Mouse (Mus musculus) cerebellum, postnatal 36 days (tissue): ENCODE results near the gene Zfp369.
"Not testable (repeated sequence)": the region's sequence is repeated elsewhere in the genome, so short reads cannot be mapped to it uniquely, and the experiment has no call there.

ENCODE experiments used
- DNase-seq, 2 experiments: peaks; one replicate each; pipeline ENCODE4 v3.0.0; 2021 to 2022; ENCODE audit warnings: mixed read lengths in 2 of 2

The Zfp369 gene

DNA sequence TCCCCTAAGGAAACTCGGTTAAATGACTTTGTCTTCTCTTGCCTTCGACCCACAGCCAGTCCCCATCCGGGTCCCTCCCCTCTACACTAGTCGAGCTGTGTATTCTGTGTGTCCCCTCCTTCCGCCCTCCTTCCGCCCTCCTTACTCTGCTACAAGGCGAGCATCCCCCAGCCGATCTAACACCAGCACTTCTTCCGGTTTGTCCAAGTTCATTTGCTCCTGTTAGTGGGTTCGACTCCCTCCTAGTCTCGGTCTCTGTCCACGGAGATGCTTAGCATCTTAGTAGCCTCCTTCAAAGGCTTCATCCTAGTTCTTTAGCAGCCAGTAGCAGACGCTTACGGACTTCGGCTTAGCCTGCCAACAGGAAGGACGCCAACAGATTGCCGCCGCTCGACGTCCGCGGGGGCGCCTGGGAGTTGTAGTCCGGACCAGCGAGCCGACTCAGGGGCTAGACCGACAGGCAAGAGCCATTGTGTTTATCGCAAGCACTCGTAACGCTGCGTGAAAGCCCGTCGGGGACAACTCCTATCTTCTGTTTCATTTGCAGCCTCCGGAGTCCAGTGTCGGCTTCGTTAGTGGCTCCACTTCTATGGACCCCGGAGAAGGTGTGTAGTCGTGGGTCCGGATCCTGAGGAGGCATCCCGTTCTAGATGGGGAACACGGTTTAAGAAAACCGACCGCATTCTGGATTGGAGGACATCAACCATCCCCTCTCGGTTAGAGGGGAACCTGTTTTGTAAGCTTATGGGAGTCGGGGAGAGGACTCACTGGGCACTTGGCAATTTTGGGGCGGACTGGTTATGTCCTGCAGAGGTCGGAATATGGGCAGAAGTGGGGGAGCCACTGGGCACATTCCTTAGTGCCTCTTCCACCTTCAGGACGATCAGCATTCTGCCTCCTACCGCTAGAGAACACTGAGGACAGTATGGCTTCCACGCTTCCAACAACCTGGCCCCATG is at the start of gene Zfp369:
Zfp369 (plus strand) TSS at position 432 of the 959 bp plus-strand sequence.
- DNase-seq = peak; percentile 95

GRCm38 (mm10) chr13:65237211-65237610 is 41.4 kb upstream of the Zfp369 start:
- no peak for DNase-seq

- peak; percentile 96 to 98 for DNase-seq
These were observed 38.0 kb upstream of the Zfp369 start for GRCm38 (mm10) chr13:65240509-65241098.

GRCm38 (mm10) chr13:65241099-65241626 is 37.5 kb upstream of the Zfp369 start:
- DNase-seq = peak; percentile 96 to 98

GRCm38 (mm10) chr13:65241627-65242318 is 36.8 kb upstream of the Zfp369 start:
- peak in 1 of 2 experiments; percentile 38 for DNase-seq

DNA sequence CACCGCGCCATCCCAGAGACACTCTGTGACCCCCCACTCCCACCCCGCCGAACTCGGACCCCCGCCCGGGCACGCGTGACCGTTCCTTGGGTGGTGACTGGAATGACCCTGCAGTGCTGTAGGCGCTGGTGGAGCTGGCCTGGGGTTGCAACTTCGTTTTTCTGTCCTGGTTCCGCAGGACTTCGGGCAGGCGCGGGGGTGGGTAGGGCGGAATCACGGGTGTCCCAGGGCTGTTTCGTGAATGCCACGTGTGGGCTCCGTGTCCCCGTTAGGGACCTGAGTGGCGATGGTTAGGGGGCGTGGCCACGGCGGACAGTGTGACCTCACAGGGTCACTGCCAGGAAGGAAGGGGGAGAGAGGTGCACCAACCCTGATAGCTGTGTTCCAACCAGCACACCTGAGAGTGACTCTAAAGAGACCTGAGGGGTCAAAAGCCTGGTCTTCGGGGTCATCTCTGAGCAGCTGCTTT is 36.3 kb upstream of the Zfp369 start:
- no peak for DNase-seq

GRCm38 (mm10) chr13:65243273-65243672 is 35.3 kb upstream of the Zfp369 start:
- DNase-seq = no peak

DNA sequence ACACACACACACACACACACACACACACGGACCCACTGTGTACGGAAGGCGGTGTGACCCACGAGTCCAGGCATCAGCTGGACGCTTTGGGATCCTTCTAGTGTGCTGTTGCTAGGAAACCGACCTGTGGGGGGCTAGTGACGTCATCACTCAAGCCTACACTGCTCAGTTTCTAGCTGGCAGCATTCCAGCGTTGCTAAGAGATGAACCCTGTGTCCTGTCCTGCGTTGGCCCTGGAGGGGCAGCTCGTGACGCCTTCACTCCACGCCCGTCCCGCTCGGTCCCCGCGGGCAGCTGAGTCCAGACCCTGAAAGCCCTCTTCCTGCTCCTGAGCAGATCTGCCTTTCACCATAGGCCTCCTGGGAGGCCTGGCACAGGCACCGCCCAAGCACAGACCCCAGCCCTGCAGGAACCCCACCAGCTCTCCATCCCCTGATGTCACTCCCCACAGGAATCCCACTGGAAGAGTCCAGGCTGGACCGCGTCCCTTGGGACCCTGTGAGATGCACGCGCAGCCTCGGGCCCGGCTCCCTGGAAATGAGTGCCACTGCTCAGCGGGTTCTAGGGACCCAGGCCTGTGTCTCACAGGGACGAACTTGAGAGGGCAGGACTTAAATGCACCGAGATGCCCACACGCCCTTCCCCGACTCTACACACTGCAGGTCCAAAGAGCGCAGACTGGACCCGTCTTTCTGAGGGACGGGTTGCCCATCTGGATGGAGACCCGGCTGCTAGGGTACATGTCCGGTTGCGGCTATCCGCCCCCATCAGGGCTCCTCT is 20.2 kb upstream of the Zfp369 start:
- DNase-seq = peak; percentile 50 to 59

DNA sequence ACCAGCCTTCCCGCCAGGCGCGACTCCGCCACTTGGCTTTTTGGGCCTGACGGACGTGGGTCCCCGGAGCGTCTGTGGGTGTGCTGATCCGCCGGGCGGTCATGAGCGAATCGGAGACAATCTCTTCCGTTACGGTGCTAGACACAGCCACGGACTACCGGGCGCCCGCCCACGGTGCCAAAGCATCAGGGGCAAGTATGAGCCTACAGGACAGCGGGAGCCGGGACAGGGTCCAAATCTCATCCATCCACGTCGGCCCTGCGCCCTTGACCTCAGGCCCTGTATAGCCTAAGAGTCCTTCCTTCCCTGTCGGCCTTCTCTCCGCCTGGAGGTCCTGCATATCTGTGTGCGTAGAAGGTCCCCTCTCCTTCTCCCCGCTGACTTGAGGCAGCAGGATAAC is 19.4 kb upstream of the Zfp369 start, which contains the start of gene Gm10775:
Gm10775 (plus strand) TSS at position 301 of the 400 bp plus-strand sequence.
- DNase-seq = no peak

DNA sequence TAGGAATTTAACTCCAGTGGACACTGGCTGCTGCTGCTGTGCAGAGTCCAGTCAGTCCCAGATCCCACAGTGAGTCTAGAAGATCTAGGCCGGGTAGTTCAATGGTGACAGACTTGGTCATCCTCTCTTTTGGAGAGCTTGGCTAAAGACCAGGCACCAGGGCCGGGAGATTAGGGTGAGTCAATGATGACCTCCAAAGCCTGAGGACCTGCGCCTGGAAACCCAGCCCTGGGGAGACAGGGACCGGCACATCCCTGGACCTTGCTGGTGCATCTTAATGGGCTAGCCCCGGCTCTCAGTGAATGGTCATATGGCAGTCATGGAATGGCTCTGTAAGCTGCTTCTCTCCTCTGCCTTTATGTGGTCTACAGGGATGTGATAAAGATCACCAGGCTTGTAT is 16.5 kb upstream of the Zfp369 start:
- no peak for DNase-seq

DNA sequence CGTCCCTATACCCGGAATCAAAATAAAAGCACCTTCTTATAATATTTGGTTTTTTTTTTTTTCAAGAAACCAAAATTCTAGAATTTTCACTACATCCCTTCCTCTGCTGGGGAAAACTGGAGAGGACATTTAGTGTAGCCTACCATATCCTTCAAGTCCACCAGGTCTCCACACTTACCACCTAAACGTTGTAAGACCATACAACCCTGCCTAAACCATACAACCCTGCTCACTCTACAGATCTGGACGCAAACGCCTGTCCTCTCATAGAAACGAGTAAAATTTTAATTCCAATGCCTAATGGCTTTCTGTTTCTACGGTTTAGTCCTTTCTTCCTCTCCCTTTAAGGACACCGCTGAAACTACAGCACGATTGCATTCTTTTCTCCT is 626 bp upstream of the Zfp369 start:
- DNase-seq = no peak

DNA sequence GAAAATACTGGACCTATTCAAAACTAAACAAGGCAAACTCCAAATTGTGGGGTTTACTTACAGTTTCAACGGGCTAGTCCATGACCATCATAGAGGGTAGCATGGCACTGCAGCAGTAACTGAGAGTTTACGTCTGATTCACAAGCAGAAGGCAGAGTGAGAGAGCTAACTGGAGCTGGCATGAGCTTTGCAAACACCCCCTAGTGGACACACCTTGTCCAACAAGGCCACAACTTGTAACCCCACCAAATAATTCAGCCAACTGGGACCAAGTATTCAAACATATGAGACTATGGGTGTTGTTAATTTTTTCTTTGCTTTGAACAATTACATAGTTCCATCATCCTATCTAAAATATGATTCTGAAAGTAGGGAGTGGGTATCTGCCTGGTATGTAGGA is 8.2 kb downstream of the Zfp369 start:
- no peak for DNase-seq

GRCm38 (mm10) chr13:65296354-65296753 is 17.7 kb downstream of the Zfp369 start:
- DNase-seq = no peak

GRCm38 (mm10) chr13:65310849-65311248 is 32.2 kb downstream of the Zfp369 start:
- DNase-seq = peak; percentile 17 to 27

GRCm38 (mm10) chr13:65311311-65311755 is 32.7 kb downstream of the Zfp369 start:
- peak in 1 of 2 experiments; percentile 5 for DNase-seq

- DNase-seq = no peak
These were observed 33.2 kb downstream of the Zfp369 start for GRCm38 (mm10) chr13:65311826-65312225.

DNA sequence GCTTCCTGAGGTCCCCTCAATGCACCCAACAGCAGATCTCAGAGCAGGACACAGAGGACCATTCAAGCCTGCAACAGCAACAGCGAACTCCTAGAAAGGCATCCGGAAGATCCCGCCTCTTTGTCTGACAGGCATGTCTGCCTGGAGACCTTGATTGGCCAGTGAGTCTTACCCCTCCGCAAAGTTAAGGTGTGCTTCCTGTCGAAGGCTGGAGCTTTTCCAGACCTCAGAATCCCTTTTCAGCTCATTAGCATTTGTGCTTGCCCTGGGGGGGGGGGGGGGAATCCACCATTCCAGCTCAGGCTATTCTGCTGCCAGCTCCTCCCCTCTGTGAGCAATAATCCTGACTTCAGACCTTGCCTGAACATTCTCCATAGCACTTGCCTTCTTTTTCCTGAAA is 69.9 kb downstream of the Zfp369 start:
- not testable (repeated sequence) for DNase-seq

DNA sequence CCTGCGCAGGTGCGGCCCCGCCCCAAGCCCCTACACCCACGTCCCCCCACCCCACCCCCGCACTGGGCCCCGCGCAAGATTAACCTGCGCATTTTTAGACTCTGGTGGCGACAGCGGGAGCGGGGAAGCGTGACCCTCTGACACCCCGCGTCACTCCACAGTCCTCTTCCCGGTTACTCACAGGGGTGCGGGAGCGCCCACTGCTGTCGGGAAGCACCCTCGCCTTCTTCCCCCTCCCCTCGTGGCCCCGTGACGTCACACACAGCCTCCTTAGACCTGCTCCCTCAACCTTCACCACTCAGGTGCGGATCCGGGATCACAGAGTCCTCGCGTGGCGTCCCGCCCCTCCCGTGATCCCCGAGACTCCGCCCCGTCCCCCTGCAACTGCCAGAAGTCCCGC is 73.2 kb downstream of the Zfp369 start:
- DNase-seq = not testable (repeated sequence)
